Mouse (Mus musculus) G1E (cell line): ENCODE measurements around the gene Slfn2.

Experiments
- CTCF ChIP-seq: IDR thresholded peaks from 2 replicates; pipeline ENCODE4 v1.5.1; 2012; ENCODE audit warnings: low read depth, low read length, inconsistent platforms, mixed read lengths
- GATA1 ChIP-seq: IDR thresholded peaks from 2 replicates; pipeline ENCODE4 v1.6.1; 2012; ENCODE audit warnings: borderline replicate concordance, low read length, inconsistent platforms, mixed read lengths
- GATA2 ChIP-seq: IDR thresholded peaks from 2 replicates; pipeline ENCODE4 v1.6.1; 2012; ENCODE audit warnings: low read depth, low read length, inconsistent platforms, borderline replicate concordance
- POLR2AphosphoS5 ChIP-seq: IDR thresholded peaks from 2 replicates; pipeline ENCODE4 v1.6.1; 2012; ENCODE audit warnings: low read depth, low read length, inconsistent platforms; ENCODE audit not compliant: insufficient replicate concordance
- TAL1 ChIP-seq: conservative IDR thresholded peaks from 2 replicates; pipeline ENCODE4 v1.6.1; 2012; ENCODE audit warnings: low read depth, low read length, inconsistent platforms, mixed read lengths

GRCm38 (mm10) chr11:83118056-83118455 is 53.1 kb downstream of the Slfn2 start:
- TF ChIP-seq CTCF, result no peak
- TF ChIP-seq POLR2AphosphoS5, result no peak
- no peak for TF ChIP-seq GATA1
- no peak for TF ChIP-seq TAL1
- TF ChIP-seq GATA2, result no peak
